Mouse (Mus musculus): Measurements from ENCODE around the gene Gpsm1. TPM values are rescaled to one million over a fixed set of nuclear protein-coding genes. Genes with fewer than 3 reads are reported as not detected.

The Gpsm1 gene
- total and polyA plus RNA-seq, 2 experiments: 0.74 to 1.9 TPM

GRCm38 (mm10) chr2:26348241-26348640 is 32.9 kb downstream of the Gpsm1 start:
- no peaks in the 10 kb centered on the region for H3K27me3 ChIP-seq (ENCODE audit: control insufficient read depth, insufficient read depth, low read length)
- H3K4me1 ChIP-seq (ENCODE audit: control insufficient read depth, insufficient read depth, low read length): peaks cover 12% of the 10 kb centered on the region
- no peak for TF ChIP-seq POLR2A (IDR thresholded peaks at IDR 0.05; ENCODE audit: extremely low read depth, insufficient read depth, low read length)
- TF ChIP-seq CTCF (IDR thresholded peaks at IDR 0.05; ENCODE audit: low read depth, low read length): no peak
- H3K36me3 ChIP-seq (ENCODE audit: control insufficient read depth, insufficient read depth, low read length): no peaks in the 10 kb centered on the region
- 66% methylated on average over 6 of the region's 6 CpGs for WGBS
- no peak overlapping the region for H3K9ac ChIP-seq (ENCODE audit: low read depth, low read length)
- H3K79me2 ChIP-seq (ENCODE audit: control insufficient read depth, insufficient read depth, low read length): peaks cover 4% of the 10 kb centered on the region; the same call in 1 of the 2 replicates
- DNase-seq (ENCODE audit: extremely low read depth, low read depth, low spot score): peak; percentile 38
- H3K27ac ChIP-seq (replicated peaks; ENCODE audit: insufficient read depth, low read depth, low read length): peak overlapping the region; percentile 38
- H3K4me3 ChIP-seq (ENCODE audit: insufficient read depth, low read depth, low read length): no peak overlapping the region

- no peaks in the 10 kb centered on the region for H3K36me3 ChIP-seq (ENCODE audit: control insufficient read depth, insufficient read depth, low read length)
- peak within 1 kb of the TSS; percentile 84 for H3K9ac ChIP-seq (ENCODE audit: low read depth, low read length)
- H3K27me3 ChIP-seq (ENCODE audit: control insufficient read depth, insufficient read depth, low read length): no peaks in the 10 kb centered on the region
- H3K4me1 ChIP-seq (ENCODE audit: control insufficient read depth, insufficient read depth, low read length): peaks cover 12% of the 10 kb centered on the region
- DNase-seq (ENCODE audit: extremely low read depth, low read depth, low spot score): peak; percentile 79
- TF ChIP-seq POLR2A (IDR thresholded peaks at IDR 0.05; ENCODE audit: extremely low read depth, insufficient read depth, low read length): 0 out of 2 replicates have a peak, but pooled peaks have one; percentile 14
- peak; percentile 78 for TF ChIP-seq CTCF (IDR thresholded peaks at IDR 0.05; ENCODE audit: low read depth, low read length)
- WGBS: under 1% methylated on average over 62 of the region's 62 CpGs
- peak within 1 kb of the TSS; percentile 41 for H3K27ac ChIP-seq (replicated peaks; ENCODE audit: insufficient read depth, low read depth, low read length)
- H3K4me3 ChIP-seq (ENCODE audit: insufficient read depth, low read depth, low read length): peak within 1 kb of the TSS; percentile 63
- peaks cover 4% of the 10 kb centered on the region; the same call in 1 of the 2 replicates for H3K79me2 ChIP-seq (ENCODE audit: control insufficient read depth, insufficient read depth, low read length)
Observed at GRCm38 (mm10) chr2:26351358-26352290, 36.3 kb downstream of the Gpsm1 start, which contains the start of gene Dnlz. TSS of gene Dnlz (minus strand) at chr2:26352110.

GRCm38 (mm10) chr2:26352291-26352910 is 37.1 kb downstream of the Gpsm1 start:
- peaks cover 4% of the 10 kb centered on the region; the same call in 1 of the 2 replicates for H3K79me2 ChIP-seq (ENCODE audit: control insufficient read depth, insufficient read depth, low read length)
- 5% methylated on average over 36 of the region's 36 CpGs for WGBS
- H3K27me3 ChIP-seq (ENCODE audit: control insufficient read depth, insufficient read depth, low read length): no peaks in the 10 kb centered on the region
- no peak for TF ChIP-seq CTCF (IDR thresholded peaks at IDR 0.05; ENCODE audit: low read depth, low read length)
- no peak for TF ChIP-seq POLR2A (IDR thresholded peaks at IDR 0.05; ENCODE audit: extremely low read depth, insufficient read depth, low read length)
- peaks cover 12% of the 10 kb centered on the region for H3K4me1 ChIP-seq (ENCODE audit: control insufficient read depth, insufficient read depth, low read length)
- H3K36me3 ChIP-seq (ENCODE audit: control insufficient read depth, insufficient read depth, low read length): no peaks in the 10 kb centered on the region
- H3K4me3 ChIP-seq (ENCODE audit: insufficient read depth, low read depth, low read length): peak overlapping the region; percentile 63
- DNase-seq (ENCODE audit: extremely low read depth, low read depth, low spot score): no peak
- no peak overlapping the region for H3K27ac ChIP-seq (replicated peaks; ENCODE audit: insufficient read depth, low read depth, low read length)
- H3K9ac ChIP-seq (ENCODE audit: low read depth, low read length): peak overlapping the region; percentile 84

- no peak for DNase-seq (ENCODE audit: extremely low read depth, low read depth, low spot score)
- 95% methylated on average over 11 of the region's 11 CpGs for WGBS
- Histone ChIP-seq H3K36me3 (ENCODE audit: control insufficient read depth, insufficient read depth, low read length) (no peaks in the 10 kb centered on the region), H3K27me3 (ENCODE audit: control insufficient read depth, insufficient read depth, low read length) (no peaks in the 10 kb centered on the region), H3K9ac (ENCODE audit: low read depth, low read length) (no peak overlapping the region), H3K4me3 (ENCODE audit: insufficient read depth, low read depth, low read length) (no peak overlapping the region), H3K4me1 (ENCODE audit: control insufficient read depth, insufficient read depth, low read length) (peaks cover 12% of the 10 kb centered on the region), H3K27ac (replicated peaks; ENCODE audit: insufficient read depth, low read depth, low read length) (no peak overlapping the region), H3K79me2 (ENCODE audit: control insufficient read depth, insufficient read depth, low read length) (peaks cover 4% of the 10 kb centered on the region; the same call in 1 of the 2 replicates)
- TF ChIP-seq CTCF (IDR thresholded peaks at IDR 0.05; ENCODE audit: low read depth, low read length): no peak
- TF ChIP-seq POLR2A (IDR thresholded peaks at IDR 0.05; ENCODE audit: extremely low read depth, insufficient read depth, low read length): no peak
Observed at GRCm38 (mm10) chr2:26353066-26353980, 38.0 kb downstream of the Gpsm1 start.

GRCm38 (mm10) chr2:26354401-26354800 is 39.1 kb downstream of the Gpsm1 start:
- no peaks in the 10 kb centered on the region for H3K27me3 ChIP-seq (ENCODE audit: control insufficient read depth, insufficient read depth, low read length)
- H3K79me2 ChIP-seq (ENCODE audit: control insufficient read depth, insufficient read depth, low read length): peaks cover 4% of the 10 kb centered on the region; the same call in 1 of the 2 replicates
- DNase-seq (ENCODE audit: extremely low read depth, low read depth, low spot score): no peak
- no peak overlapping the region for H3K9ac ChIP-seq (ENCODE audit: low read depth, low read length)
- H3K4me3 ChIP-seq (ENCODE audit: insufficient read depth, low read depth, low read length): no peak overlapping the region
- H3K4me1 ChIP-seq (ENCODE audit: control insufficient read depth, insufficient read depth, low read length): peaks cover 12% of the 10 kb centered on the region
- no peaks in the 10 kb centered on the region for H3K36me3 ChIP-seq (ENCODE audit: control insufficient read depth, insufficient read depth, low read length)
- no peak for TF ChIP-seq POLR2A (IDR thresholded peaks at IDR 0.05; ENCODE audit: extremely low read depth, insufficient read depth, low read length)
- 94% methylated on average over 4 of the region's 4 CpGs for WGBS
- H3K27ac ChIP-seq (replicated peaks; ENCODE audit: insufficient read depth, low read depth, low read length): no peak overlapping the region
